Mouse (Mus musculus): ENCODE data around the gene Lrmda. TPM values are rescaled to one million over a fixed set of nuclear protein-coding genes. Genes with fewer than 3 reads are reported as not detected.

Gene Lrmda
- polyA plus RNA-seq, 1 experiment from 2014 or later = 0.66 TPM

DNA sequence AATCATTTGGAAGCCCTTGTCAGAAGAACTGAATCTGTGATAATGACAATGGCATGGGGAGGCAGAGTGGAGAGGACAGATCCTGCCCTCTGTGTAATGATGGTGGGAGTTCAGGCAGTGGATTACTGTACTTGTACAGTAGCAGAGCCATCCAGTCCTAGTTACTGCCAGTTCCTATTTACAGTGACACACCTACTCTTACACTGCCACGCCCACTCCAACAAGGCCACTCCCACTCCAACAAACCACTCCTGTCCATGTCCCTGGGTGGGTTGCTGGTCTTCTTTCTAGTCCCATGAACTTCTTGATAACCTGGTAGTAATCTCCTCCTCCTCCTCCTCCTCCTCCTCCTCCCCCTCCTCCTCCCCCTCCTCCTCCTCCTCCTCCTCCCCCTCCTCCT lies 16.3 kb upstream of the Lrmda start:
- H3K4me3 ChIP-seq (ENCODE audit: low read depth, low read length) = no peak overlapping the region
- no peak overlapping the region for H3K27ac ChIP-seq (ENCODE audit: low read depth, low read length)
- no peaks in the 10 kb centered on the region for H3K36me3 ChIP-seq (ENCODE audit: control insufficient read depth, insufficient read depth, low read length)
- H3K4me1 ChIP-seq (ENCODE audit: control insufficient read depth, insufficient read depth, low read length) = peaks cover 5% of the 10 kb centered on the region; the same call in 1 of the 2 replicates
- H3K27me3 ChIP-seq (ENCODE audit: control insufficient read depth, insufficient read depth, low read length) = no peaks in the 10 kb centered on the region
- WGBS = 95% methylated on average over 1 of the region's 1 CpGs
- ATAC-seq (ENCODE audit: insufficient read depth, low FRiP score, low TSS enrichment) = no peak
- H3K9me3 ChIP-seq (ENCODE audit: control insufficient read depth, low read length) = no peaks in the 10 kb centered on the region
- H3K9ac ChIP-seq (ENCODE audit: low read length) = no peak overlapping the region
- H3K4me2 ChIP-seq (ENCODE audit: low read depth) = no peak overlapping the region
- no peak for DNase-seq (ENCODE audit: low spot score)

GRCm38 (mm10) chr14:22003631-22004030 lies 15.9 kb upstream of the Lrmda start:
- Histone ChIP-seq H3K27ac (ENCODE audit: low read depth, low read length) (no peak overlapping the region), H3K4me1 (ENCODE audit: control insufficient read depth, insufficient read depth, low read length) (peaks cover 5% of the 10 kb centered on the region; the same call in 1 of the 2 replicates), H3K4me2 (ENCODE audit: low read depth) (no peak overlapping the region), H3K9ac (ENCODE audit: low read length) (no peak overlapping the region), H3K36me3 (ENCODE audit: control insufficient read depth, insufficient read depth, low read length) (no peaks in the 10 kb centered on the region), H3K27me3 (ENCODE audit: control insufficient read depth, insufficient read depth, low read length) (no peaks in the 10 kb centered on the region), H3K9me3 (ENCODE audit: control insufficient read depth, low read length) (no peaks in the 10 kb centered on the region), H3K4me3 (ENCODE audit: low read depth, low read length) (no peak overlapping the region)
- ATAC-seq (ENCODE audit: insufficient read depth, low FRiP score, low TSS enrichment) = no peak
- 92% methylated on average over 4 of the region's 4 CpGs for WGBS
- no peak for DNase-seq (ENCODE audit: low spot score)

DNA sequence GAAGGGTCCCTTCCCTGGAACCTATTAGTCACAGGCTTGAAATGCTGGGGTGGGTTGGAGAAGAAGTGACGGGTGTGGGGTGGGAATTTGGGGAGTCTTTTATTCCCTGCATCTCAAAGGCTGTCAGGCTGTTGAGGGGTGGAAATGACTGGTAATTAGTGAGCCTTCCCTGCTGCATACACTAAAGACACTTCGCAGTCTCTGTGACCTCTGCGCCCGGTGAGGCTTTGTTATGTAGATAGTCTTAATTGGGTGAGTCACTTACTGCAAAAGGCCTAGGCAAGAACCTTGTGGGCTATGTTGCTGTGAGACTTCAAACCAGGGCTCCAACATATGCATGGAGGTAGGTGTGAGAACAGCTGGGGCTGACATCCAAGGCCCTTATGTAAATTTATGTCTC lies 14.6 kb upstream of the Lrmda start:
- WGBS = 14% methylated on average over 4 of the region's 4 CpGs
- H3K4me1 ChIP-seq (ENCODE audit: control insufficient read depth, insufficient read depth, low read length) = peaks cover 5% of the 10 kb centered on the region; the same call in 1 of the 2 replicates
- DNase-seq (ENCODE audit: low spot score) (peak; percentile 46), ATAC-seq (ENCODE audit: insufficient read depth, low FRiP score, low TSS enrichment) (0 out of 2 replicates have a peak, but pooled peaks have one; percentile 23)
- H3K4me2 ChIP-seq (ENCODE audit: low read depth) = no peak overlapping the region
- H3K27me3 ChIP-seq (ENCODE audit: control insufficient read depth, insufficient read depth, low read length) = no peaks in the 10 kb centered on the region
- H3K36me3 ChIP-seq (ENCODE audit: control insufficient read depth, insufficient read depth, low read length) = no peaks in the 10 kb centered on the region
- H3K9me3 ChIP-seq (ENCODE audit: control insufficient read depth, low read length) = no peaks in the 10 kb centered on the region
- no peak overlapping the region for H3K27ac ChIP-seq (ENCODE audit: low read depth, low read length)
- H3K9ac ChIP-seq (ENCODE audit: low read length) = no peak overlapping the region
- no peak overlapping the region for H3K4me3 ChIP-seq (ENCODE audit: low read depth, low read length)

GRCm38 (mm10) chr14:22007006-22007405 lies 12.5 kb upstream of the Lrmda start:
- Histone ChIP-seq H3K27ac (ENCODE audit: low read depth, low read length) (no peak overlapping the region), H3K4me3 (ENCODE audit: low read depth, low read length) (no peak overlapping the region), H3K27me3 (ENCODE audit: control insufficient read depth, insufficient read depth, low read length) (no peaks in the 10 kb centered on the region), H3K4me2 (ENCODE audit: low read depth) (no peak overlapping the region), H3K4me1 (ENCODE audit: control insufficient read depth, insufficient read depth, low read length) (peaks cover 5% of the 10 kb centered on the region; the same call in 1 of the 2 replicates), H3K9ac (ENCODE audit: low read length) (no peak overlapping the region), H3K36me3 (ENCODE audit: control insufficient read depth, insufficient read depth, low read length) (no peaks in the 10 kb centered on the region), H3K9me3 (ENCODE audit: control insufficient read depth, low read length) (no peaks in the 10 kb centered on the region)
- WGBS = 87% methylated on average over 6 of the region's 6 CpGs
- DNase-seq (ENCODE audit: low spot score) (no peak), ATAC-seq (ENCODE audit: insufficient read depth, low FRiP score, low TSS enrichment) (no peak)

GRCm38 (mm10) chr14:22014315-22014714 lies 5.2 kb upstream of the Lrmda start:
- Histone ChIP-seq H3K4me3 (ENCODE audit: low read depth, low read length) (no peak overlapping the region), H3K27ac (ENCODE audit: low read depth, low read length) (no peak overlapping the region), H3K9me3 (ENCODE audit: control insufficient read depth, low read length) (no peaks in the 10 kb centered on the region), H3K4me2 (ENCODE audit: low read depth) (no peak overlapping the region), H3K4me1 (ENCODE audit: control insufficient read depth, insufficient read depth, low read length) (0 out of 2 replicates have a peak, but pooled peaks cover under 1% of the 10 kb centered on the region), H3K9ac (ENCODE audit: low read length) (no peak overlapping the region), H3K27me3 (ENCODE audit: control insufficient read depth, insufficient read depth, low read length) (no peaks in the 10 kb centered on the region), H3K36me3 (ENCODE audit: control insufficient read depth, insufficient read depth, low read length) (no peaks in the 10 kb centered on the region)
- no peak for ATAC-seq (ENCODE audit: insufficient read depth, low FRiP score, low TSS enrichment)
- WGBS = 83% methylated on average over 5 of the region's 5 CpGs
- DNase-seq (ENCODE audit: low spot score) = no peak

DNA sequence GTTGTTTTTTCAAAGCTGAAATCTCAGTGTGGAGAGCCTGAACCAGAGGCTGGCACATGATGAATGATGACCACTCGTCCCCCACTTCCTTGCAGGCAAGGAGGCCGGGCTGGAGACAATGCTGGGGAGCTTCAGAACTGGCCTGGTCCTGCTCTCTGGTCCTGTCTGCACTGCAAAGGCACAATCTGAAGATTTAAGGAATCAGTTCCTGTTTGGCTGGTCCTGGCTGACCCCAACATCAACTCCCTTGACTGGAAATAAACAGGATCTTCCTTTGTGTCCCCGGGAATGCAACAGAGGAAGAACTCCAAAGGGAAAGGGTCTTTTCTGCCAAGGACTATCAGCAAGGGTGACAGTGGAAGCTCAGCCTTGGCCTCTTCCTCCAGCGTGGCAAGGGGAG lies 4.7 kb upstream of the Lrmda start:
- Histone ChIP-seq H3K9me3 (ENCODE audit: control insufficient read depth, low read length) (no peaks in the 10 kb centered on the region), H3K4me2 (ENCODE audit: low read depth) (no peak overlapping the region), H3K27ac (ENCODE audit: low read depth, low read length) (no peak overlapping the region), H3K4me3 (ENCODE audit: low read depth, low read length) (no peak overlapping the region), H3K27me3 (ENCODE audit: control insufficient read depth, insufficient read depth, low read length) (no peaks in the 10 kb centered on the region), H3K4me1 (ENCODE audit: control insufficient read depth, insufficient read depth, low read length) (0 out of 2 replicates have a peak, but pooled peaks cover 3% of the 10 kb centered on the region), H3K36me3 (ENCODE audit: control insufficient read depth, insufficient read depth, low read length) (no peaks in the 10 kb centered on the region), H3K9ac (ENCODE audit: low read length) (no peak overlapping the region)
- ATAC-seq (ENCODE audit: insufficient read depth, low FRiP score, low TSS enrichment) (no peak), DNase-seq (ENCODE audit: low spot score) (no peak)
- 56% methylated on average over 4 of the region's 4 CpGs for WGBS

DNA sequence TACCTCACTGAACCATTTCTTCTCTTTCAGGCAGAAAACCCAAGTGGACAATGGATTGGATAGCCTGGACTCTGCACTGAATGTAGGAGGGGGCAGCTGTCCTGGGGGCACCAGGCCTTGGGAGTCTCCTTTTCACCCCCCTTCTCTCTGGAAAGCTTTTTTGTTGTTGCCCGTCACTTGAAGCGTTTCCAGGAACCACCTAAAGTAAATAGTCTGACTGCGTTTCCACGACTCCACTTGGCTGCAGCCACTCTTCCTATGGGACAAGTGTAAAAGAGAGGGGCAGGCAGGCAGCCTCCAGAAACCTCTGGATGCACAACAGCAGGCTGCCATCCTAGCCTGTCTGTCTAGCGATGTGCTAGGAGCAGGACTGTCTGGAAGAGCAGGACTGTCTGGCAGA lies 2.5 kb upstream of the Lrmda start:
- Histone ChIP-seq H3K27me3 (ENCODE audit: control insufficient read depth, insufficient read depth, low read length) (no peaks in the 10 kb centered on the region), H3K27ac (ENCODE audit: low read depth, low read length) (no peak overlapping the region), H3K36me3 (ENCODE audit: control insufficient read depth, insufficient read depth, low read length) (no peaks in the 10 kb centered on the region), H3K9ac (ENCODE audit: low read length) (no peak overlapping the region), H3K4me1 (ENCODE audit: control insufficient read depth, insufficient read depth, low read length) (0 out of 2 replicates have a peak, but pooled peaks cover 7% of the 10 kb centered on the region), H3K4me3 (ENCODE audit: low read depth, low read length) (no peak overlapping the region), H3K4me2 (ENCODE audit: low read depth) (no peak overlapping the region), H3K9me3 (ENCODE audit: control insufficient read depth, low read length) (no peaks in the 10 kb centered on the region)
- DNase-seq (ENCODE audit: low spot score) = no peak
- ATAC-seq (ENCODE audit: insufficient read depth, low FRiP score, low TSS enrichment) = no peak
- WGBS = 60% methylated on average over 5 of the region's 5 CpGs

DNA sequence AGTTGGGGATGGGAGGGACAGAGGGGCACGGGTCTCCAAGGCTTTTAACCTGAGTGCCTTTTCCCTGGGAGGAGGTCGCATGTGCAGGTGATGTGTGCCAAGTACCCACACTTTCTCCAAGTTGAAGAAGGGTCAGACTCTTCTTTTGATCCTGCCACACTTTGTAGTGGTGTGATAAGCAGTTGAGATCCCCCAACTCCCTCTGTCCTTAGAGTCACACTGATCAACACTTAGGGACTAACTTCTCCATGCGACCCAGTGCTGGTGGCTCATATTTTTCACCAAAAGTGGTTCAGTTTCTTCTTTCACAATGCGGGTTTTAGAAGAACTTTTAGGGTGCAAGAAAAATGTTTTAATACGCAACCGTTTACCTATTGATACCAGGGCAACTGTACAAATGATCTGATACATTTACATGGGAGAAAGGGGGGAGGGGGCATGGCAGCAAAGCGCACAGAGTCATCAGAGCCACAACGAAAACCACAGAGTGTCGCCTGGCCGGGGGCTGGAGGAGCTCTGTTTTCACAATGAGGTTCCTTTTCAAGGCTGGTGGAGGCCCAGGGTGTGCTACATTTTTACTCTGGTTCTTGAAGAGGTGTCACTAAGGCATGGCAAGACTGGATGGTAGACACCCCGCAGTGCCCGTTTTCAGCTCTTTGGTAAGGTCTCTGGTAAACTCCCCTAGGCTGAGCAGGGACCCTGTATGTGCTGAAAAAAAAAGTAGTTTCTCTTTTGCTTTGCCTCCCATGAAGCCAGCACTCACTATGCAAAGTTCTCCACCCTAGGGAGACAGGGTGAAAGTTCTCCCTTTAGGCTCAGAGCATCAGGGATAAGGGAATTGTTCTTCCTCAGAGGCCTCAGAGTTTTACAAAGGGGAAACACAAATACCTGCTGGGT lies 685 bp downstream of the Lrmda start:
- H3K4me3 ChIP-seq (ENCODE audit: low read depth, low read length) = peak overlapping the region; percentile 27
- H3K9ac ChIP-seq (ENCODE audit: low read length) = peak overlapping the region; percentile 47
- no peaks in the 10 kb centered on the region for H3K36me3 ChIP-seq (ENCODE audit: control insufficient read depth, insufficient read depth, low read length)
- WGBS = 37% methylated on average over 12 of the region's 12 CpGs
- ATAC-seq (ENCODE audit: insufficient read depth, low FRiP score, low TSS enrichment) = no peak
- H3K4me1 ChIP-seq (ENCODE audit: control insufficient read depth, insufficient read depth, low read length) = 0 out of 2 replicates have a peak, but pooled peaks cover 7% of the 10 kb centered on the region
- peak overlapping the region; percentile 75 for H3K4me2 ChIP-seq (ENCODE audit: low read depth)
- H3K27ac ChIP-seq (ENCODE audit: low read depth, low read length) = no peak overlapping the region
- H3K9me3 ChIP-seq (ENCODE audit: control insufficient read depth, low read length) = no peaks in the 10 kb centered on the region
- H3K27me3 ChIP-seq (ENCODE audit: control insufficient read depth, insufficient read depth, low read length) = no peaks in the 10 kb centered on the region
- no peak for DNase-seq (ENCODE audit: low spot score)

DNA sequence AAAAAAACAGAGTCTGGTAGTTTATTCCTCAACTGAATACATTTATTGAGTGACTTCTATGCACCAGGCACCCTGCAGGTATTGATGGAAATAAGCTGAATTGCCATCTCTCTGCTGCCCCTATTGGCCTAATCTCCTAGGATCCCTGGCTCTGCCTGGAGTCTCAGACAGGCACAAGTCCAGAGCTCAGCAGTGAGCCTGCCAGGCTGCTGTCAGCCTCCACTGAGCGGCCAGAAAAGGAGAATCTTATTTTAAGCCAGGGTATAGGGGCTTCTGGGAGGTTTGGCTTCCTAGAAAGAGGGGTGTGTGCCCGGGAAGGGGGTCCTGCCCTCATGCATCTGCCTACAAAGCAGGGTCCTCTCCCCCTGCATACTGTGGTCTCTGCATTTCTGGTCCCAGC lies 1.4 kb downstream of the Lrmda start:
- H3K27me3 ChIP-seq (ENCODE audit: control insufficient read depth, insufficient read depth, low read length) = no peaks in the 10 kb centered on the region
- H3K9ac ChIP-seq (ENCODE audit: low read length) = no peak overlapping the region
- no peak for ATAC-seq (ENCODE audit: insufficient read depth, low FRiP score, low TSS enrichment)
- DNase-seq (ENCODE audit: low spot score) = peak; percentile 44
- H3K36me3 ChIP-seq (ENCODE audit: control insufficient read depth, insufficient read depth, low read length) = no peaks in the 10 kb centered on the region
- 31% methylated on average over 2 of the region's 2 CpGs for WGBS
- 0 out of 2 replicates have a peak, but pooled peaks cover 7% of the 10 kb centered on the region for H3K4me1 ChIP-seq (ENCODE audit: control insufficient read depth, insufficient read depth, low read length)
- H3K4me2 ChIP-seq (ENCODE audit: low read depth) = no peak overlapping the region
- no peak overlapping the region for H3K4me3 ChIP-seq (ENCODE audit: low read depth, low read length)
- no peak overlapping the region for H3K27ac ChIP-seq (ENCODE audit: low read depth, low read length)
- H3K9me3 ChIP-seq (ENCODE audit: control insufficient read depth, low read length) = no peaks in the 10 kb centered on the region

All from neural tube, embryonic 11.5 days (tissue).